Mouse (Mus musculus): ENCODE results near the gene Hmx3. TPM values are rescaled to one million over a fixed set of nuclear protein-coding genes. Genes with fewer than 3 reads are reported as not detected.

Gene Hmx3
- total RNA-seq, 2 experiments from 2014 or later: not detected

DNA sequence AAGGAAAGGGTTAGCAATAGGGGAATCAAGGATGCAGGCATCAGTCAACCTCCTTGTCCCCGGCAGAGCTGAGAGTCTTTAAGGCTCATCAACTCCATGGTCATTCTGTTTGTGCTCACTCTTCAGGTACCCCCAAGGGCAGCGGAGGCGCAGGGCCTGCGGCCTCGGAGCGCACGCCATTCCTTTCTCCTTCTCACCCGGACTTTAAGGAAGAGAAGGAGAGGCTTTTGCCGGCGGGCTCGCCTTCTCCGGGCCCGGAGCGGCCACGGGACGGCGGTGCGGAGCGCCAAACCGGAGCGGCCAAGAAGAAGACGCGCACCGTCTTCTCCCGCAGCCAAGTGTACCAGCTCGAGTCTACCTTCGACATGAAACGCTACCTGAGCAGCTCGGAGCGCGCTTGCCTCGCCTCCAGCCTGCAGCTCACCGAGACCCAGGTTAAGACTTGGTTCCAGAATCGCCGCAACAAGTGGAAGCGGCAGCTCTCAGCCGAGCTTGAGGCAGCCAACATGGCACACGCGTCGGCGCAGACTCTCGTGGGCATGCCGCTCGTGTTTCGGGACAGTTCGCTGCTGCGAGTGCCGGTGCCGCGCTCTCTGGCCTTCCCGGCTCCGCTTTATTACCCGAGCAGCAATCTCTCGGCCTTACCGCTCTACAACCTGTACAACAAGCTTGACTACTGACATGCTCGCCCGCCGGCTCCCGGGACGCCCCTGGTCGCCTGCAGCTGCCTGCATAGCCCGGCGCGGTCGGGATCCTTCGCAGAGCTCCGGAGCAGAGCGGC is 12.8 kb downstream of the Hmx3 start:
- no peak for ATAC-seq (replicated peaks; ENCODE audit: low FRiP score, poor library complexity, severe bottlenecking)

DNA sequence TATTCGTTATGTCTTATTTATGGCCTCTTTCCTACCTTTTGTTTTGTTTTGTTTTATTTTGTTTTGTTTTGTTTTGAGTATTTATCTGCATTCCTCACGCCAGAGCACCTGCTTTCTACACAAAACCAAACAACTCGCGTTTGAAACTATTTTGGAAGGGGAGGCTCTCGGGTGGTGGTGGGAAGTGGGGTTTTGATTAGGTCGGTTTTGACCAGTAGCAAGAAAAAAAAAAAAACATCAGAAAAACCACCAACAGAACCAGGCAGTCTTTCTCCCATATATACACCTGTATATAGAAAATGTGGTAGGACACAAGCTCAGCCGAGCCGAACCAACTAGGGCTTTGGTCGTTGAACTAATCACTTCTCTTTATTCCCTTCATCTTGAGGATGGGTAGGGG is 13.4 kb downstream of the Hmx3 start:
- no peak for ATAC-seq (replicated peaks; ENCODE audit: low FRiP score, poor library complexity, severe bottlenecking)

DNA sequence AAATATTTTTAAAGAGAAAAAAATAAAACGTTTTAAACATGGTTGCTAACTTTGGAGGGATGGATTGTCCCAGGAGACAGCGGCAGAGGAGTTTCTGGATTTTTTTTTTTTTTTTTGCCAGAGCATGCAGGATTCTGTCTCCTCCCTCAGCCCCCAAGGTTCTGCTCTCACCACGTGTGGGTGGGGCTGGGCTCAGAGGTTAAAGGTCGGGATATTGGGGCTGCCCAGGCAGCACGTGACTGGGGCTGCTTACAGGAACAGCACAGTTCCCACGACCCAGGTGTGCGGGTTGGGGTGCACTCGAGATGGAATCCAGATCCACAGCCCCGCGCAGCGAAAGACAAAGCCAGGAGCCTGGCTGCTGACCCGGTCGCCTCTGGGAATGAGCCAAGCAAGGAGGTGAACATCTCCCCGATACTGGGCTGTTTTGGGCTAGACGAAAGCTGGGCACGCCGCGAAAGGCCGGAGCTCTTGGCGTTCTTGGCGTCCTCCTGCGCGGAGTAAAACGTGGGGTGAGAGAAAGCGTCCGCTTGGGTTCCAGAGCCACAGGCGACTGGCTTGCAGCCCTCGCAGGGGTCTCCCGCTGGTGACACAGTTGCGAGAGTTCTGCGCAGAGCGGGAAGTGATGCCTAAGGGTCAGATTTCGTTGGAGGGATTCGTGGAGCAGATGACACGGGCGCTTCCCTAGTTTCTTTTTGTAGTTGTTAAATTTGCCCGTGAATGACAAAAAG is 14.0 kb downstream of the Hmx3 start:
- ATAC-seq (replicated peaks; ENCODE audit: low FRiP score, poor library complexity, severe bottlenecking): no peak

DNA sequence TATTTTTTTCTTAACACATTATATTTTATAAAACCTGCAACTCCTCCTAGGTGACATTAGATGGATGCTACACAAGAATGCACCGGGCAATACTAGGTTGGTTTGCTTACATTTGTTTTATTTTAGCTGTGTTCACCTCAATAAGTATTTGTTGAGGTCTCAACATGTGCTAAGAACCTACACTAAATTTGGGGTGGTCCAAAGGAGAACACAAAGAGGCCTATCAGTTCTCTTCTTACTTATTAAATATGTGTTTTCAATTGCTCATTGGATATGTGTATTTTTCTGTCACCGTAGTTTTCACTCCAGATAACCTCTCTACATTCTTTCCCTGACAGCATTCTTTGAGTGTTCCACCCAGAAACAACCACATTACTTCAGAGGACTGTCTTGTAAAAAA is 15.1 kb downstream of the Hmx3 start:
- no peak for ATAC-seq (replicated peaks; ENCODE audit: low FRiP score, poor library complexity, severe bottlenecking)

DNA sequence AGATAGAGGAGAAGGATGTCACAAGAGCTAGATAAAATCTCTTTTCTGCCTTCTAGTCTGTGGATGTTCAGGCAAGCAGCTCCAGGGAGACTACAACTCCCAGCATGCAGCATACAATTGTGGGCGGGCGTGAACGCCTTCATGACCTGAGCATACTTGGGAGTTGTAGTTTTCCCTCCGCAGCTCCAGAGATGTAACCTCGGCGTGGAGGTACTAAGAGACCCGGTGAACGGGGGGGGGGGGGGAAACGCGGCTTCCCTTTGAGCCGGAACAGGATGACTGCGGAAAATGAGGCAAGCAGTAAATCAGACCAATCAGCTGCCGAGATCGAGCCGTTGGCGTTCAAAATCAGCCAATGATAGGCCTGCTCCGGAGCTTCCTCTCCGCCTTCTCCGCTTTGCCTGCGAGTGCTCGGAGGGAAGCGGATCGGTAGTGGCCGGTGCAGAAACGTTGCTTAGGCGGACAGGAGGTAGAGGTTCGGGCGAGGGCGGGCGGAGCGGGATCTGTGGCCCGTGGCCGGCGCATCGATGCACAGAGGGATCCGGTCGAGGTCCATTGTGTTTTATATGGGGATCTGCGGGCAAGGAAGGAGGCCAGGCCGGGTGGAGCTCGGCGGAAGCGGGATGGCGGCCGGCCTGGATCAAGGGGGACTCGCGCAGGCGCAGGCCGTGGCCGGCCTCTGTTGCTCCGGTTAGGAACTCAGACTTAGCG is 17.5 kb downstream of the Hmx3 start, which contains the start of gene Bub3:
TSS of gene Bub3 (plus strand) at position 237 of the 711 bp plus-strand sequence.
- peak; percentile 92 for ATAC-seq (replicated peaks; ENCODE audit: low FRiP score, poor library complexity, severe bottlenecking)

DNA sequence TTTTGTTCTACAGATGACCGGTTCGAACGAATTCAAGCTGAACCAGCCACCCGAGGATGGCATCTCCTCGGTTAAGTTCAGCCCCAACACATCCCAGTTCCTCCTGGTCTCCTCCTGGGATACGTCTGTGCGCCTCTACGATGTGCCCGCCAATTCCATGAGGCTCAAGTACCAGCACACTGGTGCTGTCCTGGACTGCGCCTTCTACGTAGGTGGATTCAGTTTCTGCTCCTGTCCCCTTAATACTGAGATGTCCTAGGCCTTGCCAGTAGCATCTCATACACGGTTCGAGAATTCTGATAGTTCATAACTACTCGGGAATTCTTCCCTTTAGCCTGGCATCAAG is 18.0 kb downstream of the Hmx3 start:
- ATAC-seq (replicated peaks; ENCODE audit: low FRiP score, poor library complexity, severe bottlenecking): peak; percentile 65

DNA sequence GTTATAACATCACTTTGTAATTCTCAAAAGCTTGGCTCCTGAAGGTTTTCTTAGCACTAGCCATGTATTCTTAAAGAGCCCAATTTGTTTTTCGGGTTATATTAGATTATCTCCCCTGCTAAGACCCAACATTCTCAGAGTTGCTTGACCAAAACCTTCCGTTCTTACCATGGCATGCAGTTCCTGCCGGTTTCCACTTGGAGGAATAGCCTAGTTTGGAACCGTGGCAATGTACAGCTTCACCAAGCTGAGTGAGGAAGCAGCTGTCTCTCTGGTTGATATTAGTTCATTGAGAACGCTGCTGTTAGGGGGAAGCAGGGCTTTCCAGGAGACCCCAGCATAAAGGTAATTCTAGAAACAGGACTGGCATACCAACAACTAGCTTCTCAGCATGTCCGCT is 32.6 kb downstream of the Hmx3 start:
- ATAC-seq (replicated peaks; ENCODE audit: low FRiP score, poor library complexity, severe bottlenecking): no peak

DNA sequence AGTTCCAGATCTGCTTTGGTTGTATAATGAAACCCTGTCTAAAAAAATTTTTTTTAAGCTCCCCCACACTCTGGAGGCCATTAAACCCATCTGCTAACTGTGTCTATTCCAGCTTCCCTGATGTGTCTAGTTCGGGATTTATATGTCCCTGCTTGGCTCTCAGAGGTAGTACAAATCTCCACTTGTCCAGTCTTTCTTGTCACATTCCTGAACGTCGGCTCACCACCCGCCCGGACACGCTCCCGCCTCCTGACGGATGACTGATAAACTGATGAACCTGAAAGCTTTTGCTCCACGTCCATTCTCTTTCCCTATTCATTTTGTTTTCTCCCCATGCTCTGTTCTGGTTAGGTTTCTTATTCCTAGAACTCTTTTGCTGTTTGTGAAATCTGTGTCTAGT is 39.5 kb downstream of the Hmx3 start:
- ATAC-seq (replicated peaks; ENCODE audit: low FRiP score, poor library complexity, severe bottlenecking): no peak

DNA sequence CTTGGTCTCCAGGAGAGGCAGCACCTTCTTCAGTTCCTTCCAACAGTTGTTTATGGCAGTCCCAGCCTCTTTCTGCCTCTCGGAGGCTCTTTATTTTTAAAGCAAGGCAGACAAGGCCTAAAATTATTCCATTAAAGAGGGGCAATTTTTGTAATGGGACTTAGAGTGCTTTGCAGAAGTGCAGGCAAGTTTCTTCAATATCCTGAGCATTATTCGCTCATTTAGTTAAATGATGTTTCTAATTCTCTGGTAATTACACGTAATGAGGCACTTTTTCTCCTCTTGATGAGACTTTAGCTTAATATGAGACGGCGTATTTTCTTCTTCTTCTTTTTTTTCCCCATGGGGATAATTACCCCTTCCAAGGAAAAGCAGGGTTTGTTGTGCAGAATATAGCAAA is 42.9 kb downstream of the Hmx3 start:
- no peak for ATAC-seq (replicated peaks; ENCODE audit: low FRiP score, poor library complexity, severe bottlenecking)

Other genes with a start within 250 kb of the Hmx3 start
- gene Cuzd1, start 220.6 kb upstream of the Hmx3 start, total RNA-seq (2015; ENCODE audit: low replicate concordance): not detected in 2 replicates
- gene Cuzd1, start 220.6 kb upstream of the Hmx3 start, total RNA-seq (2017; ENCODE audit: low replicate concordance): not detected in 2 replicates
- gene Fam24b, start 213.4 kb upstream of the Hmx3 start, total RNA-seq (2015; ENCODE audit: low replicate concordance): not detected in 2 replicates
- not detected in 2 replicates for gene Fam24b, start 213.4 kb upstream of the Hmx3 start, total RNA-seq (2017; ENCODE audit: low replicate concordance)
- not detected in 2 replicates for gene Fam24a, start 209.0 kb upstream of the Hmx3 start, total RNA-seq (2015; ENCODE audit: low replicate concordance)
- not detected in 2 replicates for gene Fam24a, start 209.0 kb upstream of the Hmx3 start, total RNA-seq (2017; ENCODE audit: low replicate concordance)
- gene 2310057M21Rik, start 180.1 kb upstream of the Hmx3 start, total RNA-seq (2015; ENCODE audit: low replicate concordance): 4.3 and 9.2 TPM in 2 replicates
- 5.6 and 6.0 TPM in 2 replicates for gene 2310057M21Rik, start 180.1 kb upstream of the Hmx3 start, total RNA-seq (2017; ENCODE audit: low replicate concordance)
- gene Pstk, start 171.7 kb upstream of the Hmx3 start, total RNA-seq (2015; ENCODE audit: low replicate concordance): 3.6 and 15.9 TPM in 2 replicates
- 3.3 and 4.5 TPM in 2 replicates for gene Pstk, start 171.7 kb upstream of the Hmx3 start, total RNA-seq (2017; ENCODE audit: low replicate concordance)
- 53.3 and 72.9 TPM in 2 replicates for gene Ikzf5, start 132.3 kb upstream of the Hmx3 start, total RNA-seq (2015; ENCODE audit: low replicate concordance)
- 46.1 and 50.6 TPM in 2 replicates for gene Ikzf5, start 132.3 kb upstream of the Hmx3 start, total RNA-seq (2017; ENCODE audit: low replicate concordance)
- gene Acadsb, start 132.3 kb upstream of the Hmx3 start, total RNA-seq (2015; ENCODE audit: low replicate concordance): 1.7 and 10.1 TPM in 2 replicates
- 12.9 and 18.9 TPM in 2 replicates for gene Acadsb, start 132.3 kb upstream of the Hmx3 start, total RNA-seq (2017; ENCODE audit: low replicate concordance)
- not detected in 2 replicates for gene Hmx2, start 5.9 kb downstream of the Hmx3 start, total RNA-seq (2015; ENCODE audit: low replicate concordance)
- gene Hmx2, start 5.9 kb downstream of the Hmx3 start, total RNA-seq (2017; ENCODE audit: low replicate concordance): not detected in 2 replicates
- gene Bub3, start 17.4 kb downstream of the Hmx3 start, total RNA-seq (2015; ENCODE audit: low replicate concordance): 177 and 201 TPM in 2 replicates
- 147 and 174 TPM in 2 replicates for gene Bub3, start 17.4 kb downstream of the Hmx3 start, total RNA-seq (2017; ENCODE audit: low replicate concordance)

All from erythroid progenitor cell, adult 5-6 weeks (primary cell).